Mouse (Mus musculus) T-helper 2 cell (primary cell): Measurements from ENCODE around the gene Stk11.

Experiments
- in situ Hi-C: fragments of 300-600 bp; cut with MboI, MseI; formaldehyde crosslinking; loops from one replicate; pipeline ENCODE4 v1.15.1; 2025; ENCODE audit warnings: high pct_unique_total_duplicates

The Stk11 gene

DNA sequence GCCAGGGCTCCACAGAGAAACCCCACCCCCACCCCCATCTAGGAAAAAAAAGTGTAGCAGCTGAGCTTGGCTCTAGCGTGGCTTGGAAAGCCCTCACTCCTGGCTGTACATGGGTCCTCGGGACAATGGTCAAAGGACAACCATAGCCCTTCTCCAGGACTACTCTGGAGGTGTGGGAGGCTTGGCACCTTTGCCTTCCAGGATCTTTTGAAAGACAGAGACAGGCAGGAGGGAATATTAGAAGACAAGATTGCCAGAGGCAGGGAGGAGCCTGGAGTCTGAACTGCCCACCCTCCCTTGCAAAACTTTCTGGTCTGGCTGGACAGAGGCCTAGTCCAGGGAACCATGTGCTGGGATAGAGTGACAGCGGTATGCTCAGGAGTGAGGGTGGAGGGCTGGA is 20.9 kb upstream of the Stk11 start:
- in situ Hi-C loops = no loop called here

DNA sequence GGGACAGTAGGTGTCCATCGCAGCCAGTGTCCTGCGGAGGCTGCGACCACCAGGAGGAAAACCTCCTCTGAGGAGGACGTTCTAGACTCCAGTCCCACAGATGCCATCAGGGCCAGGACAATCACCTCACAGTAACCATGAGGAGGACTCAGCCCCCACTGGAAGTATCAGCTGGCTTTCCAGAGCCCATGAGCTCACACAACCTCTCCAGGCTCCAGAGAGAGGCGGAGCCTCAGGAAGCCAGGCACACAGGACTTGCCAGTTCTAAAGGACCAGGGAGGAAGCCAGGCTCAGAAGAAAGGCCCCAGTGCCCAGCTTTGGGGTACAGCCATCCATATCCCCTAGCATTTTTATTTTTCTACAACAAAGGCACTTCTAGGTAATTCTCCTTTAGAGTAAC is 20.1 kb upstream of the Stk11 start:
- in situ Hi-C loops = no loop called here

GRCm38 (mm10) chr10:80097275-80097674 is 18.3 kb upstream of the Stk11 start:
- in situ Hi-C loops = no loop called here

DNA sequence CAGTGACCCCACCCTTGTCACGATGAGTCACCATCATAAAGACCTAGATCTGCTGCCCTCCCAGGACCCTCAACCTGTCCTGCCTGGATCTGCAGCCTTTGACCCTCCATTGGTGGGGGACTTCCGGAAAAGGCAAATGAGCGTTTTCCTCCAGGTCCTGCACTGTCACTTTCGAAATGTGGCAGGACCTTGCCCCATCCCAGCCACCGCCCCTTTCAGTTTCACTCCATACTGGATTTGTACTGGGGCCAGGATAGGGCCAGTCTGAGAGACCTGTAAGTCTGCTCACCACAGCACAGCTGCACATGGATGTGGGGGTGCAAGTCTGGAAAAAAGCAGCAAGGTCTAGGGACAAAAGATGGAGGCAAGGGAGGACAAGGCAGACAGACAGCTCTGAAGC is 17.0 kb upstream of the Stk11 start:
- in situ Hi-C loops = no loop called here

DNA sequence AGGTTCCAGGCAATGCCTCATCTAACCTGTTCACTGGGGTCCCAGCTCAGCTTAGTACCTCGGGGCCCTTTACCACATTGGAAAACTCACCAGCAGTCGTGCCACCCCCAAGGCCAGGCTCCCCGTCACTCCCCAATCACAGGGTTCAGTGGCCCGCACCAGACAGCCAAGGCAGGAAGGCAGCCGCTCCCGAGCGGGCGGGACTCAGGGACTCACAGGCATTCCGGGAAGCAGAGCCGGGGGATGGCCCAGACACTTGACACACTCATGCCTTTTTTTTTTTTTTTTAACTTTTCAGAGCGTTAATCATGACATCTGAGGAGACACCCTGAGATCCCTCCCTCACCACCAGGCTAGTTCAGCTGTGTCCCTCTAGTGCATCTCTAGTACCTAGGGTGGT is 14.6 kb upstream of the Stk11 start:
- in situ Hi-C loops = no loop called here

DNA sequence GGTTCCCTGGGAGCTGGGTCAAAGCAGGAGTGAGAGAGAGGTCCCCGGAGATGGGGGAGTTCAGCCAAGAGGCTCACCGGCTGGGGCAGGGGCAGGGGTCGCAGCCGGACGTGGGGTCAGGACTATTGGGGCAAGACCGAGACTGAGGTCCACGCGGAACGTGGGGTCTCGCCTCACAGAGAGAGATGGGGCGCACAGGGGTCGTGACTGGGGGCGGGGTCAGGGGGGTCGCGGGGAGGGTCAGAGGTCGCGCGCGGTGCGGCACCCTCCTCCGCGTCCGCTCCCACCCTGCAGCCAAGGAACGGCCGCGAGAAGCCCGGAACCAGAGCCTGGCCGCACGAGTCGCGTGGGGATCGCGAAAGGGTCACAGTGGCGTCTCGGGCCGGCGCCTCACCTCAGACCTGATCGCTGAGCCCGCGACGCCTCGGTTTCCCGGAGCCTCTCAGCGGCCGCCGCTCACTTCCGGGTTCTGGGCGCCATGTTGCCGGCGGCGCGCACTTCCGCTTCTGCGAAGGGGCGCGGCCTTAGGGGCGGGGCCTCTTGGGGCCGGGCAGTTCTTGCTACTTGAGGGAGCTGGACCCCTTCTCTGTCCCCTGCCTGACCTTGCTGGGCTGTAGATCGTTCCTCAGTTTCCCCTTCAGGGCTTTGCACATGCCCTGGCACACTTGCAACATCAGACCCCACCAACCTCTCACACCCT is 13.2 kb upstream of the Stk11 start:
- in situ Hi-C loops = no loop called here

GRCm38 (mm10) chr10:80103032-80103431 is 12.6 kb upstream of the Stk11 start:
- in situ Hi-C loops = no loop called here

DNA sequence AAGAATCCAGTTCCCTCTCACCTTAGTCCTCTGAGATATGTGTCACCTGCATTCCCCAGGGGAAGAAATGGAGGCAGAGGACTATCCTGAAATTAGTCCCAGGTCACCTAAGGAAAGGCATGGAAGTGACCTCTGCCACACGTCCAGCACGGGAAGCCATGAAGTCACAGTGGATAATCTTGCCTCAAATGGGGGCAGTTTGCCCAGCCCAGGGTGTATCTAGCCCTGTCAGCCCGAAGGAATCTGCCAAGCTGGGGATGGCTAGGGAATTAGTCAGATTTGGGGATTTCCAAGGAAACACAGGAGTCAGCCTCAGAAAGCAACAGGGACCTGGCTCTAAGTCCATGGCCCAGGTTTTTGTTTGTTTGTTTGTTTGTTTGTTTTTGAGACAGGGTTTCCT is 11.4 kb upstream of the Stk11 start:
- in situ Hi-C loops = no loop called here

GRCm38 (mm10) chr10:80105460-80105859 is 10.1 kb upstream of the Stk11 start, which contains the start of gene Sbno2:
Gene Sbno2 (minus strand): TSS chr10:80105571.
- in situ Hi-C loops = no loop called here

- in situ Hi-C loops = no loop called here
These were observed 9.7 kb upstream of the Stk11 start for GRCm38 (mm10) chr10:80105926-80106325.

GRCm38 (mm10) chr10:80107678-80108077 is 7.9 kb upstream of the Stk11 start:
- in situ Hi-C loops = no loop called here

DNA sequence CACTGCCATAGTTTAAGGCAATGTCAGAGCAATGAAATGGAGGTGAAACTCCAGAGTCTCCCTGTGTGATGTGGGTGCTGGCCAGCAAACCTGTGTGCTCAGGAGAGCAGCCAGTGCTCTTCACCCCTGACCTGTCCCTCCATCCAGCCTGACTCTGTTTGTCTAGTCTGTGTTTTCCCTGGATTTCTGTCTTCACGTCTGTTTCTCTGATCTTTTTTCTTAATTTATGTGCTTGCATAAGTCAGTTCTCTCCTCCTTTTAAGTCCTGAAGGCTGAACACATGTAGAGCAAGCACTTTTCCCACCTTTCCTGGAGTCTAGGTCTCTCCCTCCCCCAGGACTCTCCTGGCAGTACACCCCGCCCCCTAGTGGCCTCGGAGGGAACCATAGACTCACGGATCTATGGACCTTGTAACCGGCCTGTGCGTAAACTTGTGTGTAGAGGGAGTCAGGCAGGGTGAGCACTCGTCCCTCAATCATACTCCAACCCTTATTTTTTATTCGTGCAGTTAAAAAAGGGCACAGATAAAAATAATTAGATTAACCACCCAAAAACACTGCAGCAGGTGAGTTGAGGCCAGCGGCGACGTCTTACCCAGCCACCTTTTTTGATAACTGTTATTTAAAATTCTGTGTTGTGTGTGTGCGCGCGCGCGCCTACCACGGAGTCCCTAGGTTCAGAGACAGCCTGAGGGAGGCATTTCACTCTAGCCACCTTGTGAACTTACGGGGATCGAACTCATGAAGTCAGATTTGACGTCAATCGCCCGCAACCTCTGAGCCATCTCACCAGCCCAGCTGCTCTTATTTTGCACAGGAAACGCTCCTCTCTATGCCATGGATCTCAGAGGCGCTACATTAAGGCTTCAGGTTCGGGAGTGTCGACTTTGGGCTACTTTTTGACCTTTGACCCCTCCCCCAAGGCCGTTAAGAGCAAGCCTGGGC is 990 bp upstream of the Stk11 start:
- in situ Hi-C loops = loop anchor here (10.0 kb wide), 1 partner anchor 120 kb away; the partner anchor contains the start of gene Abca7

GRCm38 (mm10) chr10:80115944-80116335 is 337 bp downstream of the Stk11 start:
- in situ Hi-C loops = loop anchor here (10.0 kb wide), 1 partner anchor 121 kb away; the partner anchor contains the start of gene Abca7

DNA sequence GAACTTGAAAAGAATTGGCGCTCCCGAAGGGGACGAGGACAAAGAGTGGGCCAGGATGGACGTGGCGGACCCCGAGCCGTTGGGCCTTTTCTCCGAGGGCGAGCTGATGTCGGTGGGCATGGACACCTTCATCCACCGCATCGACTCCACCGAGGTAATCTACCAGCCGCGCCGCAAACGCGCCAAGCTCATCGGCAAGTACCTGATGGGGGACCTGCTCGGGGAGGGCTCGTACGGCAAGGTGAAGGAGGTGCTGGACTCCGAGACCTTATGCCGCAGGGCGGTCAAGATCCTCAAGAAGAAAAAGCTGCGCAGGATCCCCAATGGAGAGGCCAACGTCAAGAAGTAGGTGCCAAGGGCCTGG is 942 bp downstream of the Stk11 start:
- in situ Hi-C loops = loop anchor here (10.0 kb wide), 1 partner anchor 122 kb away; the partner anchor contains the start of gene Abca7

- in situ Hi-C loops = loop anchor here (10.0 kb wide), 1 partner anchor 122 kb away; the partner anchor contains the start of gene Abca7
These were observed 1.5 kb downstream of the Stk11 start for GRCm38 (mm10) chr10:80116927-80117691.

DNA sequence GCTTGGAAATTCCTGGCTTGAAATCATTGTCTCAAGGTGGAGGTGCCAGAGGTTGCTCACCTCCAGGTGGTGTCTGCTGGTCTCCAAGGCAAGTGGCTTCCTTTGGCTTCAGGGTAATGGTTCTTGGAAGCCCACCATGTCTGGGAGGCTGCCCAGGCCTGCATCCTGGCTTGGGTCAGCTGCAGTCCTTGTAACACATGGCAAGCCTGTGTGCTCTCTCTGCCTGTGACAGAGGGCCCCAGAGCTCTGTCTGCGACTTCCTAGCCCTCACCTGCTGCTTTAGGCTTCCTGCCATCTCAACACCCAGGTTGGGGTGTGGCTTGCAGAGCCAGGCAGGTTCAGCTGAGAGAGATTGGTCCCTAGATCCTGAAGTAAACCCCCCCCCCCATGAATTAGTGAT is 2.1 kb downstream of the Stk11 start:
- in situ Hi-C loops = loop anchor here (10.0 kb wide), 1 partner anchor 123 kb away; the partner anchor contains the start of gene Abca7

DNA sequence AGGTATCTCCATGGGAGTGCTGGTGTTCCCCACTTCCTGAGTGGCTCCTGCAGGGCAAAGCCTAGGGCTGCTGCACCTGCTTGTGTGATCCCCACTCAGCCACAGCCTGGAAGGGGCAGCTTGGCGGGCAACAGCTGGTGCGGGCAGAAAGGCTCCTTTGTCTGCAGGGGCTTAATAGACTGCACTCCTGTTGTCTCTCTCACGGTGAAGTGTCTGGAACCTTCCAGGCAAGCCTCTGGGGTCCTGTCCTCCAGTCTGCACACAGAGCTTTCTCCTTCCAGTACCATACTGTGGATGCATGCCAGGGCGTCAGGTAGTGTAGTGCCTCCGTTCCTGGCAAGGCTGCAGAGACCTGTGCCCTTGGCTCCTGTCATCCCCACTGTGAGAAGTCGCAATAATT is 2.9 kb downstream of the Stk11 start:
- in situ Hi-C loops = loop anchor here (10.0 kb wide), 1 partner anchor 124 kb away; the partner anchor contains the start of gene Abca7

GRCm38 (mm10) chr10:80120146-80120545 is 4.5 kb downstream of the Stk11 start:
- in situ Hi-C loops = no loop called here

- in situ Hi-C loops = no loop called here
These were observed 6.0 kb downstream of the Stk11 start for GRCm38 (mm10) chr10:80121639-80122038.

DNA sequence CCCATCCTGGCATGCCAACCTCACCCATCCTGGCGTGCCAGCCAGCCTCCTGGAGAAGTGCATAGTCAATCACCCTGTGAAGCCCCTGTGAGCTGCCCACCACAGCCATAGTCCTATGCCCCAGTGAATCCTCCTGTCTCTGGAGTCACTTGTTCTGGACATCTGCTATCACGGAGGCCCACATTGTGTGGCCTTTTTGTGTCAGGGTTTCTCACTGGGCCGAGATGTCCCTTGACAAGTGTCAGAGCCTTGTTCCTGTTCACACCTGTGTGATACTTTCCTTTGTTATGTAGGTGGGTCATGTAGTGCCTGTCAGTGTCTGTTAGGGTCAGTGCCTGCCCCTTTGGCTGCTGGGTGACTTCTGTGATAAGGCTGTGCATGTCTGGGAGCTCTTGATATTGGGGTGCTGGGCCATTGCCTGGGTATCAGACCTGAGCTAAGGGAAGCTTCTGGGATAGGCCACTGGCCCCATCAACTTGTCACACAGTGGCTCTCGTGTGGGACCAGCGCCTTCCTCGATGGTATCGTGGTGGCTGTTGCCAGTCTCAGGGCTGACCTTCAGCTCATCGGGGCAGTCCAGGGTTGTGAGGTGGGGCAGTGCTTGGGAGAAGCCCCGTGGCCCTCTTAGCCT is 8.4 kb downstream of the Stk11 start:
- in situ Hi-C loops = no loop called here

GRCm38 (mm10) chr10:80127920-80128319 is 12.3 kb downstream of the Stk11 start:
- in situ Hi-C loops = no loop called here
